Mouse (Mus musculus) testis, adult 2 months (tissue): Measurements from ENCODE around the gene Osm.

ENCODE experiments used
- CTCF ChIP-seq: fragments of 200-500 bp; IDR thresholded peaks from 2 replicates; pipeline ENCODE4 v1.5.1; 2012; ENCODE audit warnings: low read depth, mild to moderate bottlenecking, inconsistent platforms, low read length, moderate library complexity; ENCODE audit not compliant: control insufficient read depth, insufficient read depth, insufficient replicate concordance
- POLR2A ChIP-seq: fragments of 200-500 bp; IDR thresholded peaks from 2 replicates; pipeline ENCODE4 v1.6.1; 2012; ENCODE audit warnings: low read depth, mild to moderate bottlenecking, inconsistent platforms, low read length, moderate library complexity; ENCODE audit not compliant: control insufficient read depth

- TF ChIP-seq CTCF: no peak
- TF ChIP-seq POLR2A: no peak
These were observed 3.6 kb upstream of the Osm start for GRCm38 (mm10) chr11:4232644-4233043.
